Mouse (Mus musculus) cerebellum, adult 2 months (tissue): ENCODE results near the gene Tchp.

Experiments used
- CTCF ChIP-seq: fragments of 200-500 bp; IDR thresholded peaks from 2 replicates; pipeline ENCODE4 v1.5.1; 2011; ENCODE audit warnings: low read depth, mild to moderate bottlenecking, control low read depth, low read length, moderate library complexity, borderline replicate concordance; ENCODE audit not compliant: insufficient read depth
- POLR2A ChIP-seq: fragments of 200-500 bp; IDR thresholded peaks from 2 replicates; pipeline ENCODE4 v1.6.1; 2011; ENCODE audit warnings: low read length, control low read depth, borderline replicate concordance; ENCODE audit not compliant: insufficient read depth

- TF ChIP-seq CTCF: no peak
- no peak for TF ChIP-seq POLR2A
Observed at GRCm38 (mm10) chr5:114721969-114722368, 14.4 kb downstream of the Tchp start.
